Mouse (Mus musculus) lung, postnatal 0 days (tissue): Measurements from ENCODE around the gene Bola1.

Experiments
- CTCF ChIP-seq: IDR thresholded peaks from 2 replicates; pipeline ENCODE4 v1.5.1; 2016; ENCODE audit warnings: antibody characterized with exemption, mild to moderate bottlenecking
- EP300 ChIP-seq: IDR thresholded peaks from 2 replicates; pipeline ENCODE4 v1.6.1; 2016; ENCODE audit warnings: antibody characterized with exemption, mild to moderate bottlenecking, control low read depth

- no peak for TF ChIP-seq CTCF
- no peak for TF ChIP-seq EP300
These were observed 7.5 kb upstream of the Bola1 start for GRCm38 (mm10) chr3:96226695-96227648.
